Mouse (Mus musculus) embryonic fibroblast, embryonic 13.5 days (primary cell): ENCODE data around the gene Gmip. TPM values are rescaled to one million over a fixed set of nuclear protein-coding genes. Genes with fewer than 3 reads are reported as not detected.

Experiments
- H3K27ac ChIP-seq: 2 replicates; pipeline ENCODE4 v1.5.1; 2012; ENCODE audit warnings: low read length, control low read depth, inconsistent platforms; ENCODE audit not compliant: insufficient read depth
- H3K4me1 ChIP-seq: 2 replicates; pipeline ENCODE4 v1.6.1; 2011; ENCODE audit warnings: low read length; ENCODE audit not compliant: control insufficient read depth, insufficient read depth
- H3K4me3 ChIP-seq: 2 replicates; pipeline ENCODE4 v1.5.1; 2011; ENCODE audit warnings: mild to moderate bottlenecking, control low read depth, low read length; ENCODE audit not compliant: insufficient read depth
- CTCF ChIP-seq: IDR thresholded peaks from 2 replicates; pipeline ENCODE4 v1.5.1; 2011; ENCODE audit warnings: mild to moderate bottlenecking, control low read depth, low read length, moderate library complexity, borderline replicate concordance; ENCODE audit not compliant: insufficient read depth
- POLR2A ChIP-seq: IDR thresholded peaks from 2 replicates; pipeline ENCODE4 v1.6.1; 2011; ENCODE audit warnings: low read depth, mild to moderate bottlenecking, control low read depth, low read length, moderate library complexity
- polyA plus RNA-seq: library from polyadenylated mRNA; stranded (reverse); fragments of >200 nt; gene quantifications from 2 replicates; pipeline ENCODE4 v1.2.4, GENCODE M21; 2011; ENCODE audit warnings: low read depth; ENCODE audit not compliant: missing spikeins, insufficient read length

Gmip gene
- polyA plus RNA-seq, 1 experiment = 15.9 TPM

DNA sequence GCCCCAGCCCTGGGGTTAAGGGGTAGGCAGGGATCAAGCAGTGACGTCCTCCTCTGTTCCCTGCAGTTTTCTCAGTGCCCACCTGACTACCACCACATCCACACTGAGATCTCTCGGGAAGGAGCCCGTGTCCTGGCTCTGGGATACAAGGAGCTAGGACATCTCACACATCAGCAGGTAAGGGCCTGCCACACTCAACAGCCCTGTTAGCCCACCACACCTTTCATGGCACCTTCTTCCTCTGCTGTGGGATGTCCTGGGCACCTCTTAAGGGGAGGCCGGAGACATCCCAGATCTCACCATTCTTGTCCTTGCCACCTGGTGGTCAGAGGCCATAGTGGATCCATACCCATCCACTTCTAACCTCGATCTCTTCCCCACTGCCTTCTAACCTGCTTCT, 8.5 kb upstream of the Gmip start:
- H3K4me3 ChIP-seq = no peak overlapping the region
- H3K4me1 ChIP-seq = no peaks in the 10 kb centered on the region
- TF ChIP-seq POLR2A = no peak
- no peak for TF ChIP-seq CTCF

DNA sequence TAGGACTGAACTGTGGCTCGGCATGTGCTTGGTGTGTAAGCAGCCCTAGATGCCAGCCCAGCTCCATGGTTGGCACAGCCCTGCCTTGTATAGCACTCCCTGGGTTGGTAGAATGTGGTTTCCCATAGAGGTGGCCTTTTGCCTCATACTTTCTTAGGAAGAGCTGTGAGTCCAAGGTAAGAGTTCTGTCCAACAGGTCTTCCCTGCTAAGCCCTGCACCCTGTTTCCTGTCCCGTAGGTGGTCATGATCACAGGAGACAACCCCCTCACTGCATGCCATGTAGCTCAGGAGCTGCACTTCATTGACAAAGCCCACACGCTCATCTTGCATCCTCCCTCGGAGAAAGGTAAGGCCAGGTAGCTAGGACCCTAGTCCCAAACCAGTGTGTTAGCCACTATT, 6.7 kb upstream of the Gmip start:
- Histone ChIP-seq H3K4me3 (no peak overlapping the region), H3K4me1 (no peaks in the 10 kb centered on the region), H3K27ac (no peak overlapping the region)
- no peak for TF ChIP-seq POLR2A
- TF ChIP-seq CTCF = no peak

More for the DNA sequence above, 8.5 kb upstream of the Gmip start:
- H3K27ac ChIP-seq = no peak overlapping the region

DNA sequence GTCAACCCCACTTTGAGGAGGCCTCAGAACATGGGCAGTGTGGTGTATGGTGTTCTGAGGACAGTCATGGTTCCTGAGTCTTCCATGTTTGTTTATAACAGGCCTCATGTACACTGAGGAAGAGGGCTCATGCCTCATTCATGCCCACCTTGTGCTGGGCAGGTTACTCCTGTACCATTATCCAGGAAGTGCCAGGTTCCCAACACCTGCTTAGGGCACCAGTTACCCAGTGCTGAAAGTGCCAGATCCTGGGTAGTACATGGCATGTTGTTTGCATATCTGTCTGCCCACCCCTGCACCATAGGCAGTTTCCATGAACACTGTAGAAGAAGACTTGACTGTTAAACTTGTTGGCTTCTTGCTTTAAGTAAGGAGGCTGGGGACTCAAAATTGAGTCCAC, 6.3 kb upstream of the Gmip start:
- no peak overlapping the region for H3K4me3 ChIP-seq
- no peaks in the 10 kb centered on the region for H3K4me1 ChIP-seq
- TF ChIP-seq POLR2A (no peak), CTCF (no peak)
- no peak overlapping the region for H3K27ac ChIP-seq

DNA sequence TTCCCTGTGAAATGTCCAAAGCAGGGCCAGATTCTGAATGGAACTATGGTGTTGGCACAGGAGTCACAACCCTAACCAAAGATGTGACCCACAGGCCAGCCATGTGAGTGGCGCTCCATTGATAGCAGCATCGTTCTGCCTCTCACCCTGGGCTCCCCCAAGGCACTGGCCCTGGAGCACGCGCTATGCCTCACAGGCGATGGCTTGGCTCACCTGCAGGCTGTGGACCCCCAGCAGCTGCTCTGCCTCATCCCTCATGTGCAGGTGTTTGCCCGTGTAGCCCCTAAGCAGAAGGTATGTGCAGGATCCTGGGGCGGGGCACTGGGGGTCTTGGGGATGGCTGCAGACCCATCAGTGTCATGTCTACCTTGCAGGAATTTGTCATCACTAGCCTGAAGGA, 5.1 kb upstream of the Gmip start:
- Histone ChIP-seq H3K4me1 (no peaks in the 10 kb centered on the region), H3K27ac (no peak overlapping the region), H3K4me3 (no peak overlapping the region)
- TF ChIP-seq CTCF (no peak), POLR2A (no peak)

DNA sequence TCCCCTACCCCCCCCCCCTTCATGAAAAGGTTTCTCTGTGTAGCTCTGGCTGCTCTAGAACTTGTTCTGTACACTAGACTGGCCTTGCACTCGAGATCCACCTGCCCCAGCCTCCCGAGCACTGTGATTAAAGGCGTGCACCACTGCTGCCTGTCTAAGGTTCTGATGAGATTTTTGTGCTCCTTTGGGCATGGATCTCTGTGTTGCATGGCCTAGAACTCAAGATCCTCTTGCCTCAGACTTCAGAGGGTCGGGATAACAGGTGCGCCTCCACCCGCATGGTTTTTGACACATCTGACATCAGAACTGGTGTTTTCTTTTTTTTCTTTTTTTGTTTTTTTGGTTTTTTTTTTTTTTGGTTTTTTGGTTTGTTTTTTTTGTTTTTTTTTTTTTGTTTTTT, 3.9 kb upstream of the Gmip start:
- Histone ChIP-seq H3K27ac (no peak overlapping the region), H3K4me3 (no peak overlapping the region), H3K4me1 (no peaks in the 10 kb centered on the region)
- TF ChIP-seq POLR2A (no peak), CTCF (no peak)

DNA sequence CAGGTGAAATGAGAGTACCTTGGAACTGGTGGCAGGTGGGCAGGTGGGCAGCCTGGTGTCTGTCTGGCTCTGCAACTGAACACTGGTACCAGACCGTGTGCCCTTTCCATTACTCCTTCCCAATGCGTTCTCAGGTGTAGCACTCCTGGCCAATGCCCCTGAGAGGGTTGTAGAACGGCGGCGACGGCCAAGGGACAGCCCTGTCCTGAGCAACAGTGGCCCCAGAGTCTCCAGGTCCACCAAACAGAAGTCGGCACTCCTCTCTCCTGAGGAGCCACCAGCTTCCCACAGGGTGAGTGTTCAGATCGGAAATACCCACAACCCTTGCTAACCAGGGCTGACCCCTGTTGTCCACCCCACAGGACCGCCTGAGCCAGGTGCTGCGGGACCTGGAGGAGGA, 3.4 kb upstream of the Gmip start:
- Histone ChIP-seq H3K27ac (no peak overlapping the region), H3K4me3 (no peak overlapping the region), H3K4me1 (no peaks in the 10 kb centered on the region)
- no peak for TF ChIP-seq CTCF
- TF ChIP-seq POLR2A = no peak

DNA sequence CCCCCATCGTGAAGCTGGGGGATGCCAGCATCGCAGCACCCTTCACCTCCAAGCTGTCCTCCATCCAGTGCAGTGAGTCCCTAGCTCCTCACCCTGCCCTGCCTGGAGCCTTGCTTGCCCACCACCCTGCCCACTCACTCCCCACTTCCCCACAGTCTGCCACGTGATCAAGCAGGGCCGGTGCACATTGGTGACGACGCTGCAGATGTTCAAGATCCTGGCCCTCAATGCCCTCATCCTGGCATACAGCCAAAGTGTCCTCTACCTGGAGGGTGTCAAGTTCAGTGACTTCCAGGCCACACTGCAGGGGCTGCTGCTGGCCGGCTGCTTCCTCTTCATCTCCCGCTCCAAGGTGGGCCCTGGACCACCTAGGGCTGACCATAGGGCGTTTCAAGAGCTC, 3.0 kb upstream of the Gmip start:
- H3K4me1 ChIP-seq = no peaks in the 10 kb centered on the region
- no peak for TF ChIP-seq POLR2A
- H3K4me3 ChIP-seq = no peak overlapping the region
- no peak overlapping the region for H3K27ac ChIP-seq

DNA sequence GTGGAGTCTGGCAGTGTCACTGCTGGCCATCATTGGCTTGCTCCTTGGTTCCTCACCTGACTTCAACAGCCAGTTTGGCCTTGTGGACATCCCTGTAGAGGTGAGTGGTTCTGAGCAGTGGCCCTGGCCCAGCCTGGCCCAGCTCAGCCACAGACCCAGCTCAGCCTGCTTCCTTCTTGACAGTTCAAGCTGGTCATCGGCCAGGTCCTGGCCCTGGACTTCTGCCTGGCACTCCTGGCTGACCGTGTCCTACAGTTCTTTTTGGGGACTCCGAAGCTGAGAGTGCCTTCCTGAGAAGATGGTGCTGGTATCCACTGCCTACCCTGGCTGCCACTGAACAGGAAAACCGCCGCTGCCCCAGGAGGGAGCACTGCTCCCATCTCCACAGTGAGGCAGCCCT, 1.2 kb upstream of the Gmip start:
- no peak overlapping the region for H3K27ac ChIP-seq

DNA sequence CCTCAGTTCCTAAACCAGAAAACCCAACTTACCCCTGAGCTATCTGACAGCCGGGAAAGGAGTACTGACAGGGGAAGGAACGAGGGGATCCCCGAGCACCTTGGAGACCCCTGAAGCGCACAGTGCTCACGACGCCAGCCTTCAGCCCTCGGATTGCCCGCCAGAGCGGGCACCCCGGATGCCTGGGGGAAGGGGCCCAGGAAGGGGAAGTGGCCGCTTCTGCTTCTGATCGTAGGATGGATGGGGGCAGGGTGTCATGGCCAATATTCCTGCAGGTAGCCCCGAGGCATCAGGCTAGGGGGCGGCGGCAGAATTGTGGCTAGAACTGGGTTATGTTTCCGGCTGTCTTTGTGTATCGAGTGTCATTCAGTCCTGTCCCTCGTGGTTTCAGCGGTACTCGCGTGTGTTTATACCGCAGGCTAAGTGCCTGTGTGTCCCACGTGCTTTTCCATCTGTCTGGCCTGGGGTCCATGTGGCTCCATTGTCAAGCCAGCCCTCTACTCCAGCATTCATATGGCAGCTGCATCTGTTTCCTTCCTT, 455 bp downstream of the Gmip start:
- Histone ChIP-seq H3K27ac (no peak overlapping the region), H3K4me1 (no peaks in the 10 kb centered on the region), H3K4me3 (peak overlapping the region; percentile 67)
- TF ChIP-seq CTCF (no peak), POLR2A (no peak)

More for the DNA sequence above, 1.2 kb upstream of the Gmip start:
- TF ChIP-seq POLR2A (no peak), CTCF (no peak)
- no peak overlapping the region for H3K4me3 ChIP-seq
- no peaks in the 10 kb centered on the region for H3K4me1 ChIP-seq

DNA sequence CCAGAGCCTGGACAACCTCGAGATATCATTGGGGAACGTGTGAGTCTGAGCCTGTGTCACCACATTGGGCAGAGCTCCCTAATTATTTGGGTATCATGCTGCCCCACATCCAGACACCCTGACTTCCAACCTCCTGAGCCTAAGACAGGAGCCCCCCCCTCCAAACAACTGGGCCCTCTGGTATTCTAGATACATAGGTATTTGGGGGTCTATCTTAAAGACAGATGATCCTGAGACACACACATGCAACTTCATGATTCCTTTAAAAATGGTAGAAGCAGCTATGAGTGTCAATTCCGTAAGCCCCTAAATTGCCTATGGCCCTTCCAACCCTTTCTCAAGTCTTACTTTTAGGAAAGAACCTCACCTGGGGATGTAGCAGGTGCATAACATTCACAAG, 1.3 kb downstream of the Gmip start:
- TF ChIP-seq CTCF (no peak), POLR2A (no peak)
- no peaks in the 10 kb centered on the region for H3K4me1 ChIP-seq
- H3K4me3 ChIP-seq = no peak overlapping the region
- H3K27ac ChIP-seq = no peak overlapping the region

DNA sequence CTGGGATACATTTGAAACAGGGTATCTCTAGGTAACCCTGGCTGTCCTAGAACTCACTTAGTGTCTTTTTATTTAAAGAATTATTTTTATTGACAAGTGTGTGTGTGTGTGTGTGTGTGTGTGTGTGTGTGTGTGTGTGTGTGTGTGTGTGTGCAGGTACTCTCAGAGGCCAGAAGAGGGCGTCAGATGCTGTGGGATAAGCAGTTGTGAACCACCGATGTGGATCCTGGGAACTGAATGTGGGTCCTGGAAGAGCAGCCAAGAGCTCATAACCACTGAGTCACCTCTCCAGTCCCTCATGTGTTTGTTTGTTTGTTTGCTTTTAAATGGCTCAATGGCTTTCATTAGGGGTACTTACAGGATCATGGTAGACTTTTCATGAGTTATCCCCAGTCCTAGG, 6.4 kb downstream of the Gmip start:
- no peaks in the 10 kb centered on the region for H3K4me1 ChIP-seq
- no peak overlapping the region for H3K27ac ChIP-seq
- H3K4me3 ChIP-seq = no peak overlapping the region
- TF ChIP-seq POLR2A = no peak
- TF ChIP-seq CTCF = no peak
